Mouse (Mus musculus): ENCODE data around the gene Dusp19.

Dusp19 gene

DNA sequence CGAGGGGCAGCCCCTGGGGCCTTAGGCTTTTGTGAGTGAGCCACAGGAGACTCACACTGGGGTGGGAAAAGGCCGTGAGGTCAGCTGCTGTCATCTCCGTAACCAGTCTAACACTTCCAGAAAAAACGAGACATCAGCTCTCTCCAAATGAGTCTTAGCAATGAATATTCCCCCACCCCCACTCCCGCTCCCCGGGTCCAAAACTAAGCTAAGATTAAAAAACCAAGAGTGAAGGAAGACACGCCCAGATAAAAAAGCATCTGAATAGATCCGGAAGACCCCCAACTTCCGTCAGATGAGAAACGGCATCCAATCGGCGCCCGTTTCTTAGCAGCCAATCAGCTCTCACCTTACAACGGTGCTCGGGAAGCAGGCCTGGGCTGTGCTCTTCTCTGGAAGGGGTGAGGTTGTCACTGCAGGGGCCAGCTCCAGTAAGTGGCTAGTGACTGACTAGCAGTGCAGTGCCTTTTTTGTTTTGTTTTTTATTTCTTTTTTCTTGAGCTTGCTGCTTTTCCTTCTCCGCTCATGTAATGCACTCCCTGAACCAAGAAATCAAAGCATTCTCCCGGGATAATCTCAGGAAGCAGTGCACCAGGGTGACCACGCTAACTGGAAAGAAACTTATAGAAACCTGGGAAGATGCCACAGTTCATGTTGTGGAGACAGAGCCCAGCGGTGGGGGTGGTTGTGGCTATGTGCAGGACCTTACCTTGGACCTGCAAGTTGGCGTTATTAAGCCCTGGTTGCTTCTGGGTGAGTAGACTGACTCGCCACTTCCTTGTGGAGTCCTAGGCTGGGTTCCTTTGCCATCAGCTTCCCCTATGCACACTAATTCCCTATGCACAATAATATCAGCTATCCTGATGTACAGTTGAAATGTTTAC, at the start of gene Dusp19, which contains the start of gene Nup35:
Gene Dusp19 (plus strand): TSS at position 192 of the 884 bp plus-strand sequence.
Gene Nup35 (plus strand): TSS at position 383 of the 884 bp plus-strand sequence.
- peak; percentile 96 for DNase-seq

GRCm38 (mm10) chr2:80567411-80567810, 49.4 kb upstream of the Dusp19 start:
- peak; percentile 42 to 50 for DNase-seq

DNA sequence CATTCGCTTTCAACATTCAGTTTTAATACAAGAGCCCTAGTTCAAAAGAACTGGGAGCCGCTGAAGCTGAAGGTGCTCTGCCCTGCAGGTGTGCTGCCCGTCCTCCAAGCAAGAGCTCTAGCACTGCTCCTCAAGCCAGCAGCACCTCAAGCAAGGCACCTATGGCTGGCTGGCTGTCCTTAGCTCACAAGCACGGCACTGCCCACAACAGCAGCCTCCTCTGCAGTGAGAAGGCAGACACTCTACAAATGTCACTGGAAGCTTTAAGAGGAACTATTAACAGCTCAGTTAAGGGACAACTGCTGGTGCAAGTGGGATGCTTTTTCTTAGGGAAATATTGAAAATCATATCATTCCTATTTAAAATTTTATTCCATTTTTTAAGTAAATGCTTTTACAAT, 46.2 kb upstream of the Dusp19 start:
- DNase-seq = peak in 1 of 2 experiments; percentile 16

GRCm38 (mm10) chr2:80577286-80577685, 39.6 kb upstream of the Dusp19 start:
- no peak for DNase-seq

- no peak for DNase-seq
Observed at GRCm38 (mm10) chr2:80579253-80579891, 37.5 kb upstream of the Dusp19 start.

DNA sequence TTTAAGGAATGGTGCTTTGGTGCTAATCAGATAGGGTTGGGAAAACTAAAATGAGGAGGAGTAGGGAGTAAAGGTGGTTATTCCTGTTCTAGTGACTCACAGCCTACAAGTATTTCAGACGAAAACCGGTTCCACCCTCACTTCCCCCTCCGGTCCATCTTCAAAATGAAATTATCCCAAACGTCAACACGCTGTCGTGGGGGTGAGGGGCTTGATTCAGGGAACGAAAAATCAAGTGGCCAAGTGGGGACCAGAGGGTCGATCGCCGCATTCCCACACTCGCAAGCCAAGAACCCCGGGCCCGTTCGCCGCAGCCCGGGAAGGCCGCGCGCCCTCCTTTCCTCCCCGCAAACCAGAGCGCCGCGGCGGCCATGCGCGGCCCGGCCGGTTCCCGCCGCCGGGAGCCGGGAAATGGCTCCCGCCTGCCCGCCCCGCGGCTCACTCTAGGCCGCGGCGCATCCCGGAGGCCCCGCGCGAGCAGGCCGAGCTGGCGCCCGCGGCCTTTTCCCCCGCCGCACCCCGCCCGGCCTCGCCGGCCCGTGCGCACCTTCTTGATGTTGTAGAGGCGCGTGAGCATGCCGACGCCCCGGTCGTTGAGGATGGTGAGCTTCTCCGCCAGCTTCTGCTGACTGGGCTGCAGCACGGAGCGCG, 36.4 kb upstream of the Dusp19 start:
- peak; percentile 38 to 77 for DNase-seq

DNA sequence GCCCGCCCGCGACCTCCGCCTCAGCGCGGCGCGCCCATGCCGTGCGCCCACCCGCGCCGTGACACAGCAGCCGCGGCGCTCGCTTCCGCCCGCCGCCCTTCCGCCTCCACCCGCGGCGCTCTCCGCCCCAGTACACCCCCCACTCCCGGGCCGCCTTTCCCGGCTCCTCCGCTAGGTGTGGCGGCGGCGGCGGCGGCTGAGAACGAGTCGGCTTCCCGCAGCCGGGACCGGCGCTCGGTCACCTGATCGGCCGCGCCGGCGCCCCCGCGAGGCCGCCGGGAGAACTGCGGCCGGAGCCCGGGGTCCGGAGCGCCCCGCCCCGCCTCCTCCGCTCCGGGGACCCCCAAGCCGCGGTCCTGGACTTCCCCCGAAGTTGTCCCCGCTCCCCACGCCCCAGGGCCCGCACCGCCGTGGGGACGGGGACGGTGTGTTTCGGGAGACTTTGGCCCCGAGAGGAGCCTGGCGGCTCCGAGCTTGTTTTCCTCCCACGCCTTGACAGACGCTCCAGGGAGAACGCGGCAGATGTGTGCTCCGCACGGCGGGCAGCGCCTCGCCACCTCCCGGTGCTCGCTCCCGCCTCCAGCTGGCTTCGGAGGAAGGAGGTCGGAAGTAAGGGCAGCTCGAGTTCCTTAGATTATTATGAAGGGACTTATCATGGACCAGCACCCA, 35.7 kb upstream of the Dusp19 start, which contains the start of gene Nckap1:
Gene Nckap1 (minus strand): TSS at position 338 of the 669 bp plus-strand sequence.
- peak; percentile 89 to 96 for DNase-seq

DNA sequence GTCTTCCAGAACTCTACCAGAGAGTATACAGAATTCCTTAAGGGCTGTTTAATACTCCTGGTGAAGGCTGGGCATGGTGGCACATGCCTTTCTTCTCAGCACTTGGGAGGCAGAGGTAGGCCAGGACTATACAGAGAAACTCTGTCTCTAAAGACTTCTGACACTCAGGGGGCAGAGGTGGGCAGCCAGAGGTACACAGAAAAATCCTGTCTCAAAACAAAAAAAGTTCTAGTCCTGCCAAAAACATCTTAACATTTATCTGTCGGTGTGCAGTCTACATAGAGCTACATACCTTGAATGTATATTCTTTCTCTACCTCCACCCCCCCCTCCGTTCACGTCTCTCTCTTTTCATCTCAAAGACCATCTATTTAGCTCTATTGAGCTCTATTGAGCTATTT, 34.5 kb upstream of the Dusp19 start:
- DNase-seq = no peak

DNA sequence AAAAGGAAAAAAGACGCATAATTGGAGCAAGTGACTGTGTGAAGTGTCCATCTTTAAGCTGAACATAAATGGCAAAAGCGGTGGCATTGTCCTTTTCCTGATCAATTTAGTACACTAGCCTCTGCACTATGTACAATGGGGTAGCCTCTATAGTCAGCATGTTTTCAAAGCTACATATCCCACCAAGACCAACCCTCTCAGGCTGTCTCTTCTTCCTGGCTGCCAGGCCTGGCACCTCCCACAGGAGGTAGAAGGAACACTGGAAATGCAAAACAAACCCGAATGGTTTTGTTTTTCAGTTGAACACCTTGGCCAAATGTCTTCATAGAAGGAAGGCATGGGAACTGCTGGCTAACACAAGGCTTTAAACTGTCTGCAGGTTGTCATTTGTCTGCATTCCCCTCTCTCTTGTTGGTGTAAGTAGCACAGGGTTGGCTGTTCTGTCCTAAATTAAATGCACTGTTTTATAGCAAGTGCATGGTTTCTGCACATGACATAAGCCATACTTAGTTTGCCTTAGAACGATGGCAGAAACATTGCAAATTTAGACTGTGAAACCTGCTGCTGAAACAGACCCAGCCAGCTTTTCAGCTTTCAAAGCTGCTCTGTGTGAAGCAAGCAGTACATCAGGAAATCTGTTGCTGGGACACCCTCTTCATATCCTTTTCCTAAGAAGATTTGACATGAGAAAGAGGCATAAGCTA, 22.5 kb upstream of the Dusp19 start:
- no peak for DNase-seq

DNA sequence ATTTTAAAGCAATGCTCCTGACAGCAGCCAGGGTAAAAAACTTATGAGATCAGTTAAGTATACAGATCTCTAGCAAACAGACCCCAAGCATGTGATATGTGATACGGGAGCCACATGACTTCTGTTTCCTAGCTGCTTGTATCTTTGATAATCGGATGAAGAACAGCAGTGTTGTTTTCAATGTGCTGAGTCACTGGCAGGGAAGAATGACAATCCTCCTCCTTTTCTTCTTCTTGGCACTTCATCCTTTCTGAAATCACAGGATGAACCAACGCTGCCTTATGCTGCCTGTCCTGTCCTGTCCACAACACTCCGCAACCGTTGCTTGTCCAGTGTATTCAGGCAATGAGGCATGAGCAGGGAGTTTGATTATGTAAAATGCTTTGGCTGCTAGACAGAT, 19.9 kb upstream of the Dusp19 start:
- DNase-seq = no peak

DNA sequence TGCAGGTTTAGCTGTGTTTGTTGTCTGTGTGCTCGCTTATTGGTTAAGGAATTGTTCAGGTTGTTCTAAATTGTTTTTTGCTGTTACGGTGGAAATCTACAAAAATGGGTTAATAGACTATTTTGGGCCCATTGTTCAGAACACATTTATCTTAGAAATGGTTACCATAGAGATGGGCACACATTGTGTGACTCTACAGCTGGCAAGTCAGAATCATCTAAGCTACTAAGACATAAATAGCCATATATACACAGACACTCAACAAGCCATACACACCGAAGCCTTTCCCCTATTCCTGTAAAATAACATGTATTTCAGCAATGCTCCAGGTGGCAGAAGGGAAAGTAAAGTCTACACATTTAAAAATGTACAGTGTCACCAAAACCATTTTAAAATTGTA, 17.0 kb upstream of the Dusp19 start:
- no peak for DNase-seq

- no peak for DNase-seq
Observed at GRCm38 (mm10) chr2:80600611-80601010, 16.2 kb upstream of the Dusp19 start.

GRCm38 (mm10) chr2:80602756-80603155, 14.1 kb upstream of the Dusp19 start:
- DNase-seq = no peak

DNA sequence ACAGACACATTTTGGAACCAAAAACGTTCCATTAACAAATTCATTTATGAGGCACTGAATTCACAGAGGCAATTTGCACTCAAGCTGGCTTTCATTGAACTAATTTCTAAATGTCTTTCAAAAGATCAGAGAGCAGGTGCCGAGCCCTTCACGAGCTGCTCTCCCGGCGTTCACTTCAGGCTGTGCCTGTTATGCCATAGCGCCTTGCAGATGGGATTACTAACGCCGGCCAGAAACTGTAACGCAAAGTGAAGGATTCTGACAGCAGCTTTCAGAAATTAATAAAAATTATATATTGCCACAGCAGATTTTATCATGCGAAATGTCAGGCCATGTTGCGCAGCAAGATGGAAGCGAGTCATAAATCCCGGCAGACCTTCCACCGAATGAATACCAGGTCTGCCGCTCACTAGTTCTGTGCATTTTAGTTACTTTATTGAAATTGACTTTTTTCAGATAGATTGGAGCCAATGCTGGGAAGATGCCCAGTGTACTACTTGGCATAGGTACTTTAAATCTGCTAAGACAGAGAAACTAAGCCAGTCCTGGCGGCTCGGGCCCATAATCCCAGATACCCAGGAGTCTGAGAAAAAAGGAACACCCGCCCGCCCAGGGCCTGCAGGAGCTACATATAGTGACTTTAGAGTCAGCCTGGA, 12.9 kb upstream of the Dusp19 start:
- peak; percentile 7 to 17 for DNase-seq

DNA sequence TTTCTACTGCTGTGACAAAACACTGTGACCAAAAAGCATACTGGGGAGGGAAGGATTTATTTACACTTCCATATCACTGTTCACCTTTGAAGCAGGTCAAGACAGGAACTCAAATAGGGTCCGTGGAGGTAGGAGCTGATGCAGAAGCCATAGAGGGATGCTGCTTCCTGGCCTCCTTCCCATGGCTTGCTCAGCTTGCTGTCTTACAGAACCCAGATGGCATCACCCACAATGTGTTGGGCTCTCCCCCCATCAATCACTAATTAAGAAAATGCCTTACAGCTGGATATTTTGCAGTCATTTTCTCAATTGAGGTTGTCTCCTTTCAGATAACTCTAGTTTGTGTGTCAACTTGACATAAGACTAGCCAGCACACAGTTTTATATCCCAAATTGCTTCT, 4.6 kb upstream of the Dusp19 start:
- no peak for DNase-seq

DNA sequence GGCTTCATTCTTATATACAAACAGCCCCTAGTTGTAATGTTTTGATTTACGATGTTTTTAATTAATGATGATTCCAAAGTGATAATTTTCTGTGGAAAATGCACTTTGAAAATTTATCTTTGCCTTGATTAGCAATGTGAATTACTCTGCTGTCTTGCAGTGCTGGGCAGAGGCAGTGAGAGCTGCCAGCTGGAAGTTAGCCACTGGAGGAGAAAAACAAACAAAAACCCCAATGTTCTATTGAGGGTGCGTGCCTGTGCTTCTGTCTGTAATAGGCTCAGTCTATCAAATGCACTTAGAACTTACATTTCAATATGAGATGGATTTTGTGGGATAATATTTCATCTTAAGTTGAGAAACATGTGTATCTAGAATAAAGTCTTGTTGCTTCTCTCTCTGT, 4.0 kb upstream of the Dusp19 start:
- DNase-seq = peak; percentile 12 to 15

GRCm38 (mm10) chr2:80618991-80619390, 2.1 kb downstream of the Dusp19 start:
- DNase-seq = no peak

DNA sequence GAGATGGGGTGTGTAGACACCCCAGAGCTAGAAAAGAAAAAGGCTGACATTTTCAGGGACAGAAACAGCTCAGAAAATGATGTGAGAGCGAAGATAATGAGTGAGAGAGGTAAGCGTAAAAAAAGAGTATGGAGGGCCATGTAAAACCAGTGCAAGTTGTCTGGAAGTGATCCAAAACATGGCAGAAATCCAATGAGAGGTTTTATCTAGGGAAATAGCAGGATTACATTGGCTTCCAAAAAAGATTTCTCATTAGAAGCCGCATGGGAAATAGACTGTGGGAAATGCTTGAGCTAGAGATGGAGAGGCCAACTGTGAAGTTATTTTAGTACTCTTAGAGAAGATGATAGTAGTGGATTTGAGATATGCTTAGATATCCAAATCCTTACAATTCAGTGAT, 5.1 kb downstream of the Dusp19 start:
- no peak for DNase-seq

- no peak for DNase-seq
Observed at GRCm38 (mm10) chr2:80624523-80624922, 7.7 kb downstream of the Dusp19 start.

GRCm38 (mm10) chr2:80632336-80633026, 15.6 kb downstream of the Dusp19 start:
- no peak for DNase-seq

Data from cerebellum, adult 18-20 months (tissue).